16 mouse cellular contexts compared by ENCODE assay signal in genomic region chr10:121496616-121497015, GRCm38 (mm10). TPM values are rescaled to one million over a fixed set of nuclear protein-coding genes. Genes with fewer than 3 reads are reported as not detected.
A peak's percentile ranks its signal among the peaks of the same experiment; 100 is the strongest.
DNase-seq lines count a peak whose midpoint lies in the region; ATAC-seq and TF ChIP-seq lines count a peak whose summit lies in the region.
"Had no signal": no experiment of that assay in that cellular context is flagged by ENCODE, and none has a peak within 500 bp of the region (broad histone marks: within the 10 kb centered on the region; RNA-seq: fewer than 3 reads in every experiment).

No protein-coding gene starts in this region.

- H3K4me2 ChIP-seq in forebrain, embryonic 14.5 days (ENCODE audit: low read length), result no peak overlapping the region
- H3K4me2 ChIP-seq in liver, postnatal 0 days (ENCODE audit: low read depth, low read length), result no peak overlapping the region
- no peak overlapping the region for H3K4me2 ChIP-seq in lung, embryonic 15.5 days
- H3K4me2 ChIP-seq: limb, embryonic 13.5 days; midbrain, embryonic 15.5 days; neural tube, embryonic 13.5 days had no signal

- TF ChIP-seq EP300 in liver, postnatal 0 days (IDR thresholded peaks at IDR 0.05; ENCODE audit: low read depth), result no peak

- H3K27me3 ChIP-seq in forebrain, embryonic 10.5 days (ENCODE audit: poor library complexity, severe bottlenecking), result no peaks in the 10 kb centered on the region
- no peaks in the 10 kb centered on the region for H3K27me3 ChIP-seq in forebrain, embryonic 14.5 days (replicated peaks; ENCODE audit: control insufficient read depth, insufficient read depth, low read length)
- H3K27me3 ChIP-seq in liver, postnatal 0 days (ENCODE audit: insufficient read depth, low read length), result no peaks in the 10 kb centered on the region
- H3K27me3 ChIP-seq in lung, embryonic 15.5 days, result no peaks in the 10 kb centered on the region
- no peaks in the 10 kb centered on the region; the same call in 1 of the 2 replicates for H3K27me3 ChIP-seq in midbrain, embryonic 10.5 days (ENCODE audit: low read depth, poor library complexity, severe bottlenecking)
- H3K27me3 ChIP-seq: limb, embryonic 13.5 days; midbrain, embryonic 15.5 days; neural tube, embryonic 13.5 days had no signal

- peak overlapping the region; percentile 16; the same call in 1 of the 2 replicates for H3K27ac ChIP-seq in forebrain, embryonic 10.5 days
- H3K27ac ChIP-seq in forebrain, embryonic 14.5 days (ENCODE audit: low read depth, low read length), result no peak overlapping the region
- peak overlapping the region; percentile 87 for H3K27ac ChIP-seq in liver, postnatal 0 days (ENCODE audit: low read depth)
- H3K27ac ChIP-seq in lung, embryonic 15.5 days, result peak overlapping the region; percentile 36; the same call in 1 of the 2 replicates
- no peak overlapping the region for H3K27ac ChIP-seq in midbrain, embryonic 10.5 days (replicated peaks)
- H3K27ac ChIP-seq: limb, embryonic 13.5 days; midbrain, embryonic 15.5 days; neural tube, embryonic 13.5 days had no signal

- no peak for ATAC-seq in forebrain, embryonic 14.5 days
- ATAC-seq in liver, postnatal 0 days, result no peak
- peak; percentile 43; the same call in 1 of the 2 replicates for ATAC-seq in lung, embryonic 15.5 days (ENCODE audit: borderline replicate concordance, extremely low read depth, low FRiP score, low TSS enrichment)
- ATAC-seq in monocyte, adult 5-6 weeks (replicated peaks; ENCODE audit: insufficient number of reproducible peaks, low FRiP score, low TSS enrichment, poor library complexity, severe bottlenecking), result peak; percentile 66
- no peak for ATAC-seq in erythroblast, adult 5-6 weeks (replicated peaks; ENCODE audit: low FRiP score, poor library complexity, severe bottlenecking)
- ATAC-seq: intestine, postnatal 0 days; midbrain, embryonic 15.5 days had no signal

- no peaks in the 10 kb centered on the region for H3K9me3 ChIP-seq in forebrain, embryonic 10.5 days
- H3K9me3 ChIP-seq in forebrain, embryonic 14.5 days (replicated peaks; ENCODE audit: control insufficient read depth, low read length), result no peaks in the 10 kb centered on the region
- no peaks in the 10 kb centered on the region for H3K9me3 ChIP-seq in liver, postnatal 0 days (ENCODE audit: low read length)
- H3K9me3 ChIP-seq in lung, embryonic 15.5 days, result no peaks in the 10 kb centered on the region
- no peaks in the 10 kb centered on the region for H3K9me3 ChIP-seq in midbrain, embryonic 10.5 days (replicated peaks)
- H3K9me3 ChIP-seq: limb, embryonic 13.5 days; midbrain, embryonic 15.5 days; neural tube, embryonic 13.5 days had no signal

- H3K4me3 ChIP-seq in forebrain, embryonic 10.5 days, result no peak overlapping the region
- H3K4me3 ChIP-seq in forebrain, embryonic 14.5 days (ENCODE audit: low read depth, low read length), result no peak overlapping the region
- H3K4me3 ChIP-seq in liver, postnatal 0 days (ENCODE audit: low read depth, low read length), result no peak overlapping the region
- H3K4me3 ChIP-seq in lung, embryonic 15.5 days, result no peak overlapping the region
- H3K4me3 ChIP-seq in midbrain, embryonic 10.5 days, result no peak overlapping the region
- H3K4me3 ChIP-seq: limb, embryonic 13.5 days; midbrain, embryonic 15.5 days; neural tube, embryonic 13.5 days had no signal

- H3K4me1 ChIP-seq in forebrain, embryonic 10.5 days, result peaks cover 33% of the 10 kb centered on the region
- H3K4me1 ChIP-seq in forebrain, embryonic 14.5 days (ENCODE audit: control insufficient read depth, insufficient read depth, low read length), result 0 out of 2 replicates have a peak, but pooled peaks cover 2% of the 10 kb centered on the region
- peaks cover 56% of the 10 kb centered on the region for H3K4me1 ChIP-seq in liver, postnatal 0 days (ENCODE audit: insufficient read depth)
- H3K4me1 ChIP-seq in lung, embryonic 15.5 days, result peaks cover 24% of the 10 kb centered on the region
- peaks cover 14% of the 10 kb centered on the region for H3K4me1 ChIP-seq in midbrain, embryonic 10.5 days
- H3K4me1 ChIP-seq: midbrain, embryonic 15.5 days had no signal

- no peak for TF ChIP-seq CTCF in liver, postnatal 0 days (IDR thresholded peaks at IDR 0.05; ENCODE audit: low read depth)

- no peak for DNase-seq in forebrain, embryonic 10.5 days (ENCODE audit: extremely low spot score, low spot score)
- DNase-seq in forebrain, embryonic 14.5 days (ENCODE audit: low spot score), result no peak
- DNase-seq in liver, postnatal 0 days, result no peak
- no peak for DNase-seq in liver
- no peak for DNase-seq in midbrain, embryonic 10.5 days (ENCODE audit: low spot score)
- DNase-seq: adrenal gland, postnatal 36 days; cerebellum, adult 11 months; embryo, embryonic 11 days; heart, postnatal 4 days had no signal

- no peak overlapping the region for H3K9ac ChIP-seq in forebrain, embryonic 14.5 days (ENCODE audit: low read length)
- H3K9ac ChIP-seq in liver, postnatal 0 days (replicated peaks), result no peak overlapping the region
- H3K9ac ChIP-seq in lung, embryonic 15.5 days, result no peak overlapping the region
- H3K9ac ChIP-seq: limb, embryonic 13.5 days; midbrain, embryonic 15.5 days; neural tube, embryonic 13.5 days had no signal

- no peaks in the 10 kb centered on the region for H3K36me3 ChIP-seq in forebrain, embryonic 10.5 days (replicated peaks)
- no peaks in the 10 kb centered on the region for H3K36me3 ChIP-seq in forebrain, embryonic 14.5 days (ENCODE audit: control insufficient read depth, insufficient read depth, low read length)
- H3K36me3 ChIP-seq in liver, postnatal 0 days (replicated peaks; ENCODE audit: insufficient read depth, low read length), result no peaks in the 10 kb centered on the region
- no peaks in the 10 kb centered on the region for H3K36me3 ChIP-seq in lung, embryonic 15.5 days
- no peaks in the 10 kb centered on the region for H3K36me3 ChIP-seq in midbrain, embryonic 10.5 days
- H3K36me3 ChIP-seq: limb, embryonic 13.5 days; midbrain, embryonic 15.5 days; neural tube, embryonic 13.5 days had no signal

- WGBS in forebrain, embryonic 10.5 days, result 84% methylated on average over 7 of the region's 7 CpGs
- WGBS in forebrain, embryonic 14.5 days, result 83% methylated on average over 7 of the region's 7 CpGs
- WGBS in liver, postnatal 0 days (ENCODE audit: insufficient replicate concordance), result 44% methylated on average over 7 of the region's 7 CpGs
- 48% methylated on average over 7 of the region's 7 CpGs for WGBS in lung, embryonic 15.5 days
- WGBS in midbrain, embryonic 10.5 days, result 85% methylated on average over 7 of the region's 7 CpGs

RNA-seq across cellular contexts. Expression of gene Rassf3, which starts 20.5 kb away (rescaled TPM):
- 10.6 and 12.2 TPM in 2 replicates for polyA plus RNA-seq in forebrain, embryonic 10.5 days (2016; fragmentation: Nextera tagmentation; extraction: Ambion mirVana)
- polyA plus RNA-seq in forebrain, embryonic 14.5 days (2014; fragmentation: Nextera tagmentation; extraction: Ambion mirVana), result 4.4 and 4.7 TPM in 2 replicates
- polyA plus RNA-seq in liver, postnatal 0 days (2015; fragmentation: Nextera tagmentation; extraction: Ambion mirVana), result 16.4 and 16.6 TPM in 2 replicates
- polyA plus RNA-seq in lung, embryonic 15.5 days (2015; fragmentation: Nextera tagmentation; extraction: Ambion mirVana), result 18.3 and 20.8 TPM in 2 replicates
- total RNA-seq in monocyte, adult 5-6 weeks (2017), result 80.1 to 98.6 TPM (median 93.0 TPM) in 3 replicates
- polyA plus RNA-seq in midbrain, embryonic 10.5 days (2016; fragmentation: Nextera tagmentation; extraction: Ambion mirVana), result 7.2 and 7.8 TPM in 2 replicates
- 11.7 and 12.5 TPM in 2 replicates for total RNA-seq in erythroblast, adult 5-6 weeks (2015; ENCODE audit: low replicate concordance)
- 7.8 and 12.7 TPM in 2 replicates for total RNA-seq in erythroblast, adult 5-6 weeks (2017; ENCODE audit: low replicate concordance)

Comparison
In these comparisons a context has a peak if more than half of its experiments do, and no peak if none do; other contexts are left out.
1. H3K27ac ChIP-seq: peak in forebrain, embryonic 10.5 days (single experiment), liver, postnatal 0 days (single experiment) and lung, embryonic 15.5 days (single experiment); none in forebrain, embryonic 14.5 days (single experiment) and midbrain, embryonic 10.5 days (single experiment).
2. ATAC-seq: peak in lung, embryonic 15.5 days (single experiment) and monocyte, adult 5-6 weeks (single experiment); none in forebrain, embryonic 14.5 days (single experiment), liver, postnatal 0 days (single experiment) and erythroblast, adult 5-6 weeks (single experiment).